Mouse (Mus musculus): Measurements from ENCODE around the gene Macrod2. TPM values are rescaled to one million over a fixed set of nuclear protein-coding genes. Genes with fewer than 3 reads are reported as not detected.
A peak's percentile ranks its signal among the peaks of the same experiment; 100 is the strongest.

The Macrod2 gene
- polyA plus RNA-seq, 1 experiment from 2014 or later, result 47.6 TPM

- Histone ChIP-seq H3K36me3 (ENCODE audit: control insufficient read depth, insufficient read depth, low read length) (no peaks in the 10 kb centered on the region), H3K27me3 (ENCODE audit: control insufficient read depth, insufficient read depth, low read length) (no peaks in the 10 kb centered on the region; the same call in 1 of the 2 replicates), H3K4me2 (ENCODE audit: low read depth, low read length, severe bottlenecking) (no peak overlapping the region), H3K4me1 (replicated peaks; ENCODE audit: control insufficient read depth, insufficient read depth, low read length) (peaks cover 2% of the 10 kb centered on the region), H3K9me3 (ENCODE audit: control insufficient read depth, low read length) (no peaks in the 10 kb centered on the region), H3K27ac (ENCODE audit: low read depth, low read length) (no peak overlapping the region), H3K9ac (ENCODE audit: low read length) (no peak overlapping the region), H3K4me3 (ENCODE audit: low read depth, low read length) (no peak overlapping the region)
- DNase-seq (ENCODE audit: low spot score) (no peak), ATAC-seq (replicated peaks; ENCODE audit: low FRiP score) (no peak)
- 75% methylated on average over 2 of the region's 2 CpGs for WGBS
Observed at GRCm38 (mm10) chr2:142251518-142251917, 1856.4 kb downstream of the Macrod2 start.

GRCm38 (mm10) chr2:142253913-142254312 lies 1858.8 kb downstream of the Macrod2 start:
- H3K4me3 ChIP-seq (ENCODE audit: low read depth, low read length), result no peak overlapping the region
- H3K36me3 ChIP-seq (ENCODE audit: control insufficient read depth, insufficient read depth, low read length), result no peaks in the 10 kb centered on the region
- H3K4me2 ChIP-seq (ENCODE audit: low read depth, low read length, severe bottlenecking), result no peak overlapping the region
- H3K4me1 ChIP-seq (replicated peaks; ENCODE audit: control insufficient read depth, insufficient read depth, low read length), result peaks cover 2% of the 10 kb centered on the region
- no peak overlapping the region for H3K9ac ChIP-seq (ENCODE audit: low read length)
- peak; percentile 87 for DNase-seq (ENCODE audit: low spot score)
- 17% methylated on average over 11 of the region's 11 CpGs for WGBS
- no peak overlapping the region for H3K27ac ChIP-seq (ENCODE audit: low read depth, low read length)
- peak; percentile 86 for ATAC-seq (replicated peaks; ENCODE audit: low FRiP score)
- H3K9me3 ChIP-seq (ENCODE audit: control insufficient read depth, low read length), result no peaks in the 10 kb centered on the region
- no peaks in the 10 kb centered on the region; the same call in 1 of the 2 replicates for H3K27me3 ChIP-seq (ENCODE audit: control insufficient read depth, insufficient read depth, low read length)

GRCm38 (mm10) chr2:142254566-142254965 lies 1859.5 kb downstream of the Macrod2 start:
- H3K9ac ChIP-seq (ENCODE audit: low read length), result no peak overlapping the region
- H3K27ac ChIP-seq (ENCODE audit: low read depth, low read length), result no peak overlapping the region
- DNase-seq (ENCODE audit: low spot score) (no peak), ATAC-seq (replicated peaks; ENCODE audit: low FRiP score) (no peak)
- H3K9me3 ChIP-seq (ENCODE audit: control insufficient read depth, low read length), result no peaks in the 10 kb centered on the region
- no peaks in the 10 kb centered on the region; the same call in 1 of the 2 replicates for H3K27me3 ChIP-seq (ENCODE audit: control insufficient read depth, insufficient read depth, low read length)
- no peak overlapping the region for H3K4me2 ChIP-seq (ENCODE audit: low read depth, low read length, severe bottlenecking)
- H3K4me3 ChIP-seq (ENCODE audit: low read depth, low read length), result no peak overlapping the region
- WGBS, result 84% methylated on average over 6 of the region's 6 CpGs
- H3K4me1 ChIP-seq (replicated peaks; ENCODE audit: control insufficient read depth, insufficient read depth, low read length), result peaks cover 2% of the 10 kb centered on the region
- H3K36me3 ChIP-seq (ENCODE audit: control insufficient read depth, insufficient read depth, low read length), result no peaks in the 10 kb centered on the region

- no peak for ATAC-seq (replicated peaks; ENCODE audit: low FRiP score)
- Histone ChIP-seq H3K27ac (ENCODE audit: low read depth, low read length) (no peak overlapping the region), H3K4me2 (ENCODE audit: low read depth, low read length, severe bottlenecking) (no peak overlapping the region), H3K36me3 (ENCODE audit: control insufficient read depth, insufficient read depth, low read length) (no peaks in the 10 kb centered on the region), H3K4me1 (replicated peaks; ENCODE audit: control insufficient read depth, insufficient read depth, low read length) (peaks cover 2% of the 10 kb centered on the region), H3K27me3 (ENCODE audit: control insufficient read depth, insufficient read depth, low read length) (no peaks in the 10 kb centered on the region; the same call in 1 of the 2 replicates), H3K9ac (ENCODE audit: low read length) (no peak overlapping the region), H3K9me3 (ENCODE audit: control insufficient read depth, low read length) (no peaks in the 10 kb centered on the region), H3K4me3 (ENCODE audit: low read depth, low read length) (no peak overlapping the region)
- no peak for DNase-seq (ENCODE audit: low spot score)
- 97% methylated on average over 1 of the region's 1 CpGs for WGBS
Observed at GRCm38 (mm10) chr2:142257501-142257900, 1862.4 kb downstream of the Macrod2 start.

- DNase-seq (ENCODE audit: low spot score) (no peak), ATAC-seq (replicated peaks; ENCODE audit: low FRiP score) (no peak)
- 89% methylated on average over 6 of the region's 6 CpGs for WGBS
- H3K36me3 ChIP-seq (ENCODE audit: control insufficient read depth, insufficient read depth, low read length), result no peaks in the 10 kb centered on the region
- H3K9me3 ChIP-seq (ENCODE audit: control insufficient read depth, low read length), result no peaks in the 10 kb centered on the region
- no peak overlapping the region for H3K9ac ChIP-seq (ENCODE audit: low read length)
- H3K27ac ChIP-seq (ENCODE audit: low read depth, low read length), result no peak overlapping the region
- H3K4me3 ChIP-seq (ENCODE audit: low read depth, low read length), result no peak overlapping the region
- H3K4me2 ChIP-seq (ENCODE audit: low read depth, low read length, severe bottlenecking), result no peak overlapping the region
- no peaks in the 10 kb centered on the region for H3K27me3 ChIP-seq (ENCODE audit: control insufficient read depth, insufficient read depth, low read length)
- no peaks in the 10 kb centered on the region for H3K4me1 ChIP-seq (replicated peaks; ENCODE audit: control insufficient read depth, insufficient read depth, low read length)
Observed at GRCm38 (mm10) chr2:142261046-142261445, 1865.9 kb downstream of the Macrod2 start.

GRCm38 (mm10) chr2:142264697-142265096 lies 1869.6 kb downstream of the Macrod2 start:
- Histone ChIP-seq H3K27me3 (ENCODE audit: control insufficient read depth, insufficient read depth, low read length) (no peaks in the 10 kb centered on the region), H3K36me3 (ENCODE audit: control insufficient read depth, insufficient read depth, low read length) (no peaks in the 10 kb centered on the region), H3K9me3 (ENCODE audit: control insufficient read depth, low read length) (no peaks in the 10 kb centered on the region), H3K9ac (ENCODE audit: low read length) (no peak overlapping the region), H3K4me3 (ENCODE audit: low read depth, low read length) (no peak overlapping the region), H3K4me1 (replicated peaks; ENCODE audit: control insufficient read depth, insufficient read depth, low read length) (no peaks in the 10 kb centered on the region), H3K4me2 (ENCODE audit: low read depth, low read length, severe bottlenecking) (no peak overlapping the region), H3K27ac (ENCODE audit: low read depth, low read length) (no peak overlapping the region)
- WGBS, result 83% methylated on average over 2 of the region's 2 CpGs
- ATAC-seq (replicated peaks; ENCODE audit: low FRiP score), result no peak
- no peak for DNase-seq (ENCODE audit: low spot score)

GRCm38 (mm10) chr2:142267836-142268235 lies 1872.7 kb downstream of the Macrod2 start:
- H3K4me1 ChIP-seq (replicated peaks; ENCODE audit: control insufficient read depth, insufficient read depth, low read length), result no peaks in the 10 kb centered on the region
- WGBS, result 89% methylated on average over 2 of the region's 2 CpGs
- no peaks in the 10 kb centered on the region for H3K36me3 ChIP-seq (ENCODE audit: control insufficient read depth, insufficient read depth, low read length)
- H3K4me2 ChIP-seq (ENCODE audit: low read depth, low read length, severe bottlenecking), result no peak overlapping the region
- no peaks in the 10 kb centered on the region for H3K27me3 ChIP-seq (ENCODE audit: control insufficient read depth, insufficient read depth, low read length)
- no peak overlapping the region for H3K9ac ChIP-seq (ENCODE audit: low read length)
- DNase-seq (ENCODE audit: low spot score) (no peak), ATAC-seq (replicated peaks; ENCODE audit: low FRiP score) (no peak)
- H3K27ac ChIP-seq (ENCODE audit: low read depth, low read length), result no peak overlapping the region
- no peaks in the 10 kb centered on the region for H3K9me3 ChIP-seq (ENCODE audit: control insufficient read depth, low read length)
- H3K4me3 ChIP-seq (ENCODE audit: low read depth, low read length), result no peak overlapping the region

GRCm38 (mm10) chr2:142286761-142287160 lies 1891.7 kb downstream of the Macrod2 start:
- Histone ChIP-seq H3K27me3 (ENCODE audit: control insufficient read depth, insufficient read depth, low read length) (no peaks in the 10 kb centered on the region), H3K9me3 (ENCODE audit: control insufficient read depth, low read length) (no peaks in the 10 kb centered on the region), H3K9ac (ENCODE audit: low read length) (no peak overlapping the region), H3K4me2 (ENCODE audit: low read depth, low read length, severe bottlenecking) (no peak overlapping the region), H3K36me3 (ENCODE audit: control insufficient read depth, insufficient read depth, low read length) (no peaks in the 10 kb centered on the region), H3K4me1 (replicated peaks; ENCODE audit: control insufficient read depth, insufficient read depth, low read length) (no peaks in the 10 kb centered on the region), H3K27ac (ENCODE audit: low read depth, low read length) (no peak overlapping the region), H3K4me3 (ENCODE audit: low read depth, low read length) (no peak overlapping the region)
- DNase-seq (ENCODE audit: low spot score), result no peak
- WGBS, result 75% methylated on average over 1 of the region's 1 CpGs
- ATAC-seq (replicated peaks; ENCODE audit: low FRiP score), result no peak

GRCm38 (mm10) chr2:142294831-142295230 lies 1899.7 kb downstream of the Macrod2 start:
- no peak overlapping the region for H3K27ac ChIP-seq (ENCODE audit: low read depth, low read length)
- H3K4me2 ChIP-seq (ENCODE audit: low read depth, low read length, severe bottlenecking), result no peak overlapping the region
- no peaks in the 10 kb centered on the region for H3K4me1 ChIP-seq (replicated peaks; ENCODE audit: control insufficient read depth, insufficient read depth, low read length)
- H3K27me3 ChIP-seq (ENCODE audit: control insufficient read depth, insufficient read depth, low read length), result no peaks in the 10 kb centered on the region
- no peak; the same call in 1 of the 2 replicates for ATAC-seq (replicated peaks; ENCODE audit: low FRiP score)
- WGBS, result 32% methylated on average over 4 of the region's 4 CpGs
- no peaks in the 10 kb centered on the region for H3K9me3 ChIP-seq (ENCODE audit: control insufficient read depth, low read length)
- no peaks in the 10 kb centered on the region for H3K36me3 ChIP-seq (ENCODE audit: control insufficient read depth, insufficient read depth, low read length)
- H3K9ac ChIP-seq (ENCODE audit: low read length), result no peak overlapping the region
- no peak overlapping the region for H3K4me3 ChIP-seq (ENCODE audit: low read depth, low read length)
- no peak for DNase-seq (ENCODE audit: low spot score)
